8 mouse cellular contexts compared by ENCODE assay signal in the genomic region with DNA sequence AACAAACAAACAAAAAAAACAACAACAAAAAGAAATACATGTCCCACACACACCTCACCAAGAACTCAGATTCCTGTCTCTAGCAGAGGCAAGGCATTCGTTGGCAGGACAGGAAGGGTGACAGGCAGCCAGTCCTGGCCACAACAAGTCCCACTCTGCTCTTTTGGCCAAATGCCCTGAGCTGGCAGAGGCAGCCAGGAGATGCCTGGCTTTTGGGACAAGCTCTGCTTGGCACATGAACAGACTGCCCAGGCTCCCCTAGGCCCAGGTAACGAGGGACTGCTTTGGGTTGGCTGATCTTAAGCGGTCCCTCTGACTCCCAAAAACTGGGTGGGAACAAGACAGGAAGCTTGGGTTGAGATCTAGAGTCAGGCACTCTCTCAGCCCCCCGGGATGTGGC. TPM values are rescaled to one million over a fixed set of nuclear protein-coding genes. Genes with fewer than 3 reads are reported as not detected.
A peak's percentile ranks its signal among the peaks of the same experiment; 100 is the strongest.
DNase-seq lines count a peak whose midpoint lies in the region; ATAC-seq lines count a peak whose summit lies in the region.

No protein-coding gene starts in this region.

- 31% methylated on average over 4 of the region's 4 CpGs for WGBS in heart, embryonic 10.5 days
- WGBS in kidney, embryonic 14.5 days: 47% methylated on average over 4 of the region's 4 CpGs
- 56% methylated on average over 4 of the region's 4 CpGs for WGBS in midbrain, embryonic 10.5 days

- peak overlapping the region; percentile 81 for H3K9ac ChIP-seq in kidney, embryonic 14.5 days (ENCODE audit: low read depth, low read length)

- H3K9me3 ChIP-seq in heart, embryonic 10.5 days: no peaks in the 10 kb centered on the region
- H3K9me3 ChIP-seq in kidney, embryonic 14.5 days (ENCODE audit: control insufficient read depth, low read length): no peaks in the 10 kb centered on the region
- no peaks in the 10 kb centered on the region for H3K9me3 ChIP-seq in midbrain, embryonic 10.5 days (replicated peaks)

- no peak for ATAC-seq in kidney, embryonic 14.5 days (ENCODE audit: low FRiP score, low TSS enrichment)

- peaks cover 62% of the 10 kb centered on the region for H3K4me1 ChIP-seq in heart, embryonic 10.5 days
- H3K4me1 ChIP-seq in kidney, embryonic 14.5 days (ENCODE audit: control insufficient read depth, insufficient read depth, low read length): peaks cover 46% of the 10 kb centered on the region
- peaks cover 64% of the 10 kb centered on the region for H3K4me1 ChIP-seq in midbrain, embryonic 10.5 days

- peak overlapping the region; percentile 72 for H3K4me2 ChIP-seq in kidney, embryonic 14.5 days (replicated peaks; ENCODE audit: low read depth, low read length)

- peak; percentile 78 to 81 for DNase-seq in right cerebral cortex, postnatal 10 days (ENCODE audit: low spot score in 2 of 2)
- DNase-seq in right cerebral cortex, adult 18-20 months: no peak
- DNase-seq in cerebellum, postnatal 36 days: peak; percentile 94 to 96
- DNase-seq in heart, embryonic 10.5 days (ENCODE audit: low spot score): no peak
- DNase-seq in midbrain, embryonic 10.5 days (ENCODE audit: low spot score): no peak
- DNase-seq in embryo, embryonic 10 days (ENCODE audit: low spot score): no peak
- DNase-seq in thymus, postnatal 0 days (ENCODE audit: low spot score): no peak

- H3K27me3 ChIP-seq in heart, embryonic 10.5 days (ENCODE audit: insufficient read depth, poor library complexity, severe bottlenecking): no peaks in the 10 kb centered on the region
- H3K27me3 ChIP-seq in kidney, embryonic 14.5 days (ENCODE audit: control insufficient read depth, insufficient read depth, low read length): no peaks in the 10 kb centered on the region
- peaks cover 6% of the 10 kb centered on the region; the same call in 1 of the 2 replicates for H3K27me3 ChIP-seq in midbrain, embryonic 10.5 days (ENCODE audit: low read depth, poor library complexity, severe bottlenecking)

- H3K4me3 ChIP-seq in heart, embryonic 10.5 days: peak overlapping the region; percentile 95
- H3K4me3 ChIP-seq in kidney, embryonic 14.5 days (ENCODE audit: low read length): peak overlapping the region; percentile 58
- H3K4me3 ChIP-seq in midbrain, embryonic 10.5 days: peak overlapping the region; percentile 87

- H3K27ac ChIP-seq in heart, embryonic 10.5 days: peak overlapping the region; percentile 98
- no peak overlapping the region for H3K27ac ChIP-seq in kidney, embryonic 14.5 days (ENCODE audit: low read depth, low read length)
- peak overlapping the region; percentile 96 for H3K27ac ChIP-seq in midbrain, embryonic 10.5 days (replicated peaks)

- peaks cover 13% of the 10 kb centered on the region; the same call in 1 of the 2 replicates for H3K36me3 ChIP-seq in heart, embryonic 10.5 days
- H3K36me3 ChIP-seq in kidney, embryonic 14.5 days (ENCODE audit: control insufficient read depth, insufficient read depth, low read length): peaks cover 11% of the 10 kb centered on the region; the same call in 1 of the 2 replicates
- peaks cover 35% of the 10 kb centered on the region for H3K36me3 ChIP-seq in midbrain, embryonic 10.5 days

RNA-seq across cellular contexts. Expression of a gene that starts 1.3 kb away (rescaled TPM):
- polyA plus RNA-seq in heart, embryonic 10.5 days (2016; fragmentation: Nextera tagmentation; extraction: Ambion mirVana): 43.1 and 54.0 TPM in 2 replicates
- polyA plus RNA-seq in kidney, embryonic 14.5 days (2014; fragmentation: Nextera tagmentation; extraction: Ambion mirVana): 28.3 and 29.1 TPM in 2 replicates
- polyA plus RNA-seq in midbrain, embryonic 10.5 days (2016; fragmentation: Nextera tagmentation; extraction: Ambion mirVana): 38.7 and 44.3 TPM in 2 replicates
- 11.5 and 11.7 TPM in 2 replicates for polyA plus RNA-seq in thymus, postnatal 0 days (2015; fragmentation: Nextera tagmentation; extraction: Ambion mirVana)

RNA-seq across cellular contexts. Expression of a gene that starts 34.2 kb away (rescaled TPM):
- polyA plus RNA-seq in heart, embryonic 10.5 days (2016; fragmentation: Nextera tagmentation; extraction: Ambion mirVana): 3.4 and 4.8 TPM in 2 replicates
- 1.8 and 5.5 TPM in 2 replicates for polyA plus RNA-seq in kidney, embryonic 14.5 days (2014; fragmentation: Nextera tagmentation; extraction: Ambion mirVana)
- polyA plus RNA-seq in midbrain, embryonic 10.5 days (2016; fragmentation: Nextera tagmentation; extraction: Ambion mirVana): 7.9 and 11.2 TPM in 2 replicates
- polyA plus RNA-seq in thymus, postnatal 0 days (2015; fragmentation: Nextera tagmentation; extraction: Ambion mirVana): 27.5 and 31.2 TPM in 2 replicates

RNA-seq across cellular contexts. Expression of a gene that starts 37.5 kb away (rescaled TPM):
- 9.0 and 15.5 TPM in 2 replicates for polyA plus RNA-seq in heart, embryonic 10.5 days (2016; fragmentation: Nextera tagmentation; extraction: Ambion mirVana)
- polyA plus RNA-seq in kidney, embryonic 14.5 days (2014; fragmentation: Nextera tagmentation; extraction: Ambion mirVana): 15.5 and 19.3 TPM in 2 replicates
- polyA plus RNA-seq in midbrain, embryonic 10.5 days (2016; fragmentation: Nextera tagmentation; extraction: Ambion mirVana): 16.3 and 18.0 TPM in 2 replicates
- polyA plus RNA-seq in thymus, postnatal 0 days (2015; fragmentation: Nextera tagmentation; extraction: Ambion mirVana): 7.4 and 7.8 TPM in 2 replicates

Comparison
In these comparisons a context has a peak if more than half of its experiments do, and no peak if none do; other contexts are left out.
1. DNase-seq: peak in right cerebral cortex, postnatal 10 days (2 of 2) and cerebellum, postnatal 36 days (2 of 2); none in right cerebral cortex, adult 18-20 months (single experiment), heart, embryonic 10.5 days (single experiment), midbrain, embryonic 10.5 days (single experiment), embryo, embryonic 10 days (single experiment) and thymus, postnatal 0 days (single experiment).
2. Peak in every context shown above with its lines, with median percentiles within 50 percentile points of each other: H3K4me3 ChIP-seq.